Mouse (Mus musculus): ENCODE data around the gene Mrpl49.
A peak's percentile ranks its signal among the peaks of the same experiment; 100 is the strongest.

Mrpl49 gene

DNA sequence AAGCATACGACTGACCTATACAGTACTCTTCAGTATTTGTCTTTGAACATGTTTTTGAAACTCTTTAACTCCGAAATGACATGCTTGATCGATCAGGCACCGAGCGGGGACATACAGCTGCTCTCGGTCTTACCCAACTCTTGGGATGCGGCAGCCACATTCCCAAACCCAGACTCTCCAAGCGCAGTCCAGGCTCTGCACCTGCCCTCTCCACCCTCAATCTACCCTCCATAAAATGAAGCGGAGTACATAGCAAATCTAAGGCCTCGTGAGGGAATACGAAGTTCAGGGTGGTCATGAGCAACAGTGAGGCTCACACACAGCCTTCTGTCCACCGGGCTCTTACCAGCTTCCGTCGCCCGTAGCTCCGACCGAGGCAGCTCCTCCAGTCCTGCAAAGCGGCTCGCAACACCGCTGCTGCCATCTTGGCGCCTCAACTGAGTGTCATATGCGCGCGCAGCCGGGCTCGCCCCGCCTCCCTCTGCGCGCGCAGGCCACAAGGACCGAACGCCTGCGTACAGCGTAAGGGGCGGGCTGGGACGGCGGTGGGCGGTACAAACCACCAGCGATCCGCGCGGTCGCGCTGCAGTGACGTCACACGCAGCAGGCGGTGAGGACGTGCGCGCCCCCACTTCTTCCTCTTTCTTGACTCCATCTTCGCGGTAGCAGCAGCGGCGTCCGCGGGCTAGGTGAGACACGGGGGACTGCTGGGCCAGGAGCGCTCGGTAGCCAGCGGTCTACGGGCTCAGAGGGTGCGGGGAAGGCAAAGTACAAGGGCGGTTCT is at the start of gene Mrpl49, which contains the start of gene Fau:
TSS of gene Mrpl49 (minus strand) at position 473 of the 784 bp plus-strand sequence.
TSS of gene Fau (plus strand) at position 532 of the 784 bp plus-strand sequence.
- DNase-seq: peak; percentile 98 to 99

DNA sequence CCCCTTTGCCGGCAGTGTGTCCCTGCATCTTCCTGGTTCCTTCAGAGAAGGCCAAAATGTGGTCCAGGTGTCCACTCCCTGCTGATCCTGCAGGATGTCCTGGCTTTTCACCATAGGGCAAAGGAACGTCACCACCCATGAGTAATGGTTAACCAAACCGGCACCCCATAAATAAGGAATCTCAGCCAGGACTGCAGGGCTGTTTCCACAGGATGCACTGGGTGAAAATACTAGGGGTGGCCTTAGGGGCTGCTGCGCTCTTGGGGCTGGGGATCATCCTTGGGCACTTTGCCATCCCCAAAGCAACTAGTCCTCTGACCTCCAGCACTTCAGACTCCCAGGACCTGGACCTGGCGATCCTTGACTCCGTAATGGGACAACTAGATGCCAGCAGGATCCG is 48.0 kb upstream of the Mrpl49 start, which contains the start of gene Naaladl1:
TSS of gene Naaladl1 (plus strand) at position 197 of the 400 bp plus-strand sequence.
- peak in 1 of 2 experiments; percentile 24 for DNase-seq

DNA sequence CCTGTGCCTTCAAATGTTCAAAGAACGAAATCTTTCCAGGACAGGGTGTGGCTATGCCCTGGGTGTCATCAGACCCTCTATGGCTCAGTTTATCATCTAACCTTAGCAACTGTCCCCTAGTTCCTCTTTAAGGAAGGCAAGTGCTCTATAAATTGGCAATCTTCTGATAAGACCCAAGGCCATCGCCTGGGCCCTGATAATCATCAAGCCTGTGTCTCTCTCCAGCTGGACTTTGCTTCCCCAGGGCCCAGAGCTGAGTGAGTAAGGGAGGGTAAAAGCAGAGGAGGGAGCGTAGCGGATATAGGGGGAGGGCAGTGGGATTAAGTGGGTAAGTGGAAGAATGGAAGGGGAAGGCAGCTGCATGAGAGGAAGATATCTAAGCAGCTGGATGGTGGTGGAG is 46.9 kb upstream of the Mrpl49 start:
- no peak for DNase-seq

DNA sequence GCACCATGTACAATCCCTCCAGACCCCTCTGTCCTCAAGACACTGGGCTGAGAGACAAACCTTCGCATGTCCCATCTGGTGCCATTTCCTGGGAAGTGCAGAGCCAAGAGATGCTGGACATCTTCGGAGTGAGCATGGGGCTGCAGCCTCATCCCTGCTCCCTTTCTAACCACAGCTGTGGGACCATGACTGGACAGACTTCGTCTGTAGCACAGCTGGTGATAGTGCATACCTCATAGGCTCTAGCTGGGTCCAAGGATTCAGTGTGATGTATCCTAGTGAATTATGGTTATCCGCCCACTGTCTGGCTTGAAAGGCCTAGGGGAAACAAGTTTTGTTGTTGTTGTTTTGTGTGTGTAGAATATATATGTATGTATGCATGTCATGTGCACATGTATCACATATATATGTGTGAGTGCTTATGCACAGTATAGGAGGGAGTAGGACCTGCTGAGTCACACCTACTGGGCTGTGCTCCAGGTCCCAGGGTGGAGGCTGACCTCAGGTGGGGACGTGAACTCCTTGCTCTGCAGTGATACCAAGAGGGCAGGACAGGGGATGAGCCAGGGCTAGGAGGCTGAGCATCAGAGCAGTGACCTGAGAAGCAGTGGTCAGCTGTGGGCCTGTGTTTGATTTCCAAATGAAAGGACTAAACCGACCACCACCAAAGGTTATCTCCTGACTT is 44.7 kb upstream of the Mrpl49 start:
- DNase-seq: no peak

DNA sequence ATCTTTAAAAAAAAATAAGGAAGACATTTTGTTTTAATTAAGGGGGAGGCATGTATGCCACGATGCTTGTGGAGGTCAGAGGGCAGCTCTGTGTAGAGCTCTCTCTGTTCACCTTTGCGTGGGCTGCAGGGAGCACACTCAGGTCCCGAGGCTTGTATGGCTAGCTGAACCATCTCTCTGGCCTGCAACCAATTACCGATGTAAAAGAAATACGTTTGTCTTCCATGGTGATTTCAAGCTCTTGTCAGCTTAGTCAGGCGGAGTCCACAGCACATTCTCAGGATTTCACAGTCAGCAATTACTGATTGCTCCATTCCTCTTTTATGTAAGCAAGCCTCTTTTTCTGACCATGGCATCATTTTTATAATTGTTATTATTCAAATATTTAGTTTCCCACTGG is 43.6 kb upstream of the Mrpl49 start:
- DNase-seq: no peak

DNA sequence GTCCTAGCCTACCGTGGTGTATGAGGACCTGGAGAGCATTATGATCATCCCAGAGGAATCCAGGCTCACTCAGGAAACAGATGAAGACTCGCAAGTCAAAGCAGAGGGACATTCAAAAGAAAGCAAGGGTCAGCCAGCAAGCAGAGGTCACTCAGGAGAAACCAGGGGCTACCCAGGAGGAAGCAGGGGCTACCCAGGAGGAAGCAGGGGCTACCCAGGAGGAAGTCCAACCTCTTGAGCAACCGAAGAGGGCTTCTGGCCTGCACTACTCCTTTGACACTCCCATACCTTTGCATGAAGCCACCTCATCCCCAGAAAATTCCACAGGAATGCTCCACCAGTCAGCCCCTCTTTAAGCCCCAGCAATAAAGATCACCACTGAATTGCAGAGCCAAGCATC is 40.3 kb upstream of the Mrpl49 start:
- no peak for DNase-seq

DNA sequence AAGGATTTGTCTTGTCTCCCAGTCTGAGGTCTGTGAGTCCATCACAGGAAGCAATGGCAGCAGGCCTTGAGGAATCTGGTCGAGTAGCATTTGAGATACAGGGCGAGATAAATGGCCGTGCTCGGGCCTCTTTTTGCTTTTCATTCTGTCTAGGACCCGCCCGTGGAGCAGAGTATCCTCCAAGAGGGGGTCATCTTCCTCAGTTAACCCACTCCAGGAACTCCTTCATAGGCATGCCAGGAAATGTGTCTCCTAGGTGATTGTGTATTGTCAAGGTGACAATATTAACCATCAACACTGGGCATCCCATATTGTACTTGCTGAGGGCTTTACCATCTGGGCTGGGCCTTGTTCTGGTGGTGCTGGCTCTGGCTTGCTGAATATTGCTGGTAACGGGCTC is 36.5 kb upstream of the Mrpl49 start, which contains the start of gene AC131692.1:
TSS of gene AC131692.1 (plus strand) at position 301 of the 400 bp plus-strand sequence.
- no peak for DNase-seq

DNA sequence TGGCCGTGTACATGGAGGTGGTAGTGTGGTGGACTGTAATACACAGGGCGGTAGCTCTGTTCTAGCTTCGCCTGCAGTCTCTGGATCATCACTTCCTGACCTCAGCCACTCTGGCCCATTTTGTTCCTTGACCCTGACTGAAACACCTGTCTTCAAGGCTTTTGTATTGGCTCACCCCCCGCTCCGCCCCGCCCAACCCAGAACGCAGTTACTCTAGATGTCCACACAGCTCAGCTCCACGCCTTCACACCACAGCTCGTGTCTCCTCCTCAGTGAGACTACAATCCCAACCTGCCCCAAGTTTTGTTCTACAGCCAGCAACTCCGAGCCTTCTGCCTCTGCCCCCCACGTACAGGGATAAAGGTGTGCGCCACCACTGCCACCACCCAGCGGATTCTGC is 31.3 kb upstream of the Mrpl49 start:
- DNase-seq: no peak

DNA sequence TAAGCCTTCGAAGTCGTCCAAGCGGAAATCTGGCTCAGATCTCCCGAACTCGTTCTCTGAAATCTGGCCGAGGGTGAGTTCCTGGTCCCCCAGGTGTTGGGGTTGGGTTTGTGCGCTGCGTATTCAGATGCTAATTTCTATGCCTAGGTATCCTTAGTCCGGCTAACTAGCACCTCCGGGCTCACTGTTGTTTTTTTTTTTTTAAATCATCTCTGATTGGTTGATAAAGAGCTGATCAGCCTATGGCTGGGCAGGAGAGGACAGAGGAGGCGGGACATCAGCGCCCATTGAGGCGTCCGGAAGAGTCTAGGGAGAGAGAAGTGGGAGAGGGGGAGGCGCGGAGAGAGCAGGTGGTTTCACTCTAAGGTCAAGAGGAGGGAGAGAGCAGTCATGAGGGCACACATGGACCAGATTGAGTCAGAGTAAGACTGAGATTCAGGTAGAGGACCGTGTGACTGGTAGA is 27.9 kb upstream of the Mrpl49 start:
- DNase-seq: peak in 1 of 2 experiments; percentile 53

DNA sequence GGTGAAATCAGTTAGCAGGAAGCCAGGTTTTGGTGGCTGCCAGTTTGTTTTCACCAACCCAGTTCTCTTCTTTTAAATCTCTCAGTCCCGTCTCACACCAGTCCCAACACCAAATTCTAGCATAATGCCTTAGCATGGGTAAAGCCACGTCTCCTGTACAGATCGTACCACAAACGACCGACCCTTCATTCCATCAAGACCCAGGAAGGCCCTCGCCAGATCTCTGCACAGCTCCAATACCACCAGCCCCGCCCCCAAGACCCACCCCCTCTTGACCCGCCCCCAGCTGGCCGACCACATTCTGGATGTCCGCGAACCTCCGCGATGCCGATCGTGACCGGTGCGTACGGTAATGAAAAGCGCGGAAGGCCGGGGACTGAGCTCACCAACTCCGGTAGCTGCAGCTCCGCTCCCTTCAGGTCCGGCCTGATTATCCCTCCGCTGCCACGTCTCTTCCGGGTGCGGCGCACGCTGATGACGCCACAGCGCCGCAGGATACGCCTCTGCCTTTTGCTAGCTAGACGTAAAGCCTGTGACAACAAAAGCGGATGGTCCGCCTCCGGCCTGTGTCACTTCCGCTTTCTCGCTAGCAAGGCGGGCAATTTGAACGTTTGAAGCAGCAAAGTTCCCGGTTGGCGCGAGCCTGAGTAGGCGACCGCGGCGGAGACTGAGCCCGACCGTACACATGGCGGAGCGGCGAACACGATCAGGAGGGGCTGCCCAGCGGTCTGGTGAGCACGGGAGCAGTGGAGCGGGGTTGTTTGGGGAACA is 27.1 kb upstream of the Mrpl49 start, which contains the start of the genes Zfpl1 and Cdca5:
TSS of gene Zfpl1 (minus strand) at position 479 of the 771 bp plus-strand sequence.
TSS of gene Cdca5 (plus strand) at position 506 of the 771 bp plus-strand sequence.
- peak; percentile 97 for DNase-seq

DNA sequence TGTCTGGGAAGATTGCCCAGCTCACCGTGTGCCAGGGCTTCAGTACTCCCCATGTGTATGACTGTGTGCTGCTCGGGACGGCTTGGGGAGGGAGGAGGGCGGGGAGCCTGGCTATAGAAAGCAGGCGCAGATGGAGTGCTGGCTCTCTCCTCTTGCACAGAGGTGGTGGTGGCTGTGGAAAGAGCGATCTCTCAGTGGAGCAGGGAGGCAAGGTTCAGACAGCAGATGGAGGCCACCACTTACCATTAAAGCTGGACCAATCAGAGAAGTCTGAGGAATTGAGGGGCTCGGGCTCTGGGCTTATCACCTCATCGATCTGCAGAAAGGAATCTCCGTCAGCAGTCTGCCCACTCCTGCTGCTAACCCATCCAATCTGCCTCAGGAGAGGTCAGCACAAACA is 24.6 kb upstream of the Mrpl49 start, which contains the start of gene Gm28374:
TSS of gene Gm28374 (minus strand) at position 101 of the 400 bp plus-strand sequence.
- DNase-seq: no peak

DNA sequence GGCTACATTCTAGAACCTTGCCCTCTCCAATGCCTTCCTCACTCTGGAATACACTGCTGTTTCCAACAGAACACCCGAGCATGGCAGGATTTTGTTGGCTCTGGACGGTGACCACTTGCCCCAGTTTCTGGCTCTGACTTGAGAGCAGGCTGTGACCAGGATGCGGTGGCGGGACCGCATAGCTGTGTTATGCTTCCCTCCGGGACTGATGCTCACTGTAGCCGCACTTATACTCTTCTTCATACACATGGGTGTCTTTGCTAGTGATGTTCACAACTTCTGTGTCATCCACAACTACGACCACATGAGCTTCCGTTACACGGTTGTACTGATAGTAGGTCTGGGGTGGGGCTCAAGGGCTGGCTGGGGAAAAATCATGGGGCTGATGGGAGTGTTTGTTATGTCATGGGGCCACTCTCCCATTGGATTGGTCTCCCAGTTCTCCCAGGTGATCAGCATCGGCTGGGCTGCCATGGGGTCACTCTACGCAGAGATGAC is 22.4 kb upstream of the Mrpl49 start, which contains the start of gene Tmem262:
TSS of gene Tmem262 (plus strand) at position 51 of the 498 bp plus-strand sequence.
- DNase-seq: no peak

DNA sequence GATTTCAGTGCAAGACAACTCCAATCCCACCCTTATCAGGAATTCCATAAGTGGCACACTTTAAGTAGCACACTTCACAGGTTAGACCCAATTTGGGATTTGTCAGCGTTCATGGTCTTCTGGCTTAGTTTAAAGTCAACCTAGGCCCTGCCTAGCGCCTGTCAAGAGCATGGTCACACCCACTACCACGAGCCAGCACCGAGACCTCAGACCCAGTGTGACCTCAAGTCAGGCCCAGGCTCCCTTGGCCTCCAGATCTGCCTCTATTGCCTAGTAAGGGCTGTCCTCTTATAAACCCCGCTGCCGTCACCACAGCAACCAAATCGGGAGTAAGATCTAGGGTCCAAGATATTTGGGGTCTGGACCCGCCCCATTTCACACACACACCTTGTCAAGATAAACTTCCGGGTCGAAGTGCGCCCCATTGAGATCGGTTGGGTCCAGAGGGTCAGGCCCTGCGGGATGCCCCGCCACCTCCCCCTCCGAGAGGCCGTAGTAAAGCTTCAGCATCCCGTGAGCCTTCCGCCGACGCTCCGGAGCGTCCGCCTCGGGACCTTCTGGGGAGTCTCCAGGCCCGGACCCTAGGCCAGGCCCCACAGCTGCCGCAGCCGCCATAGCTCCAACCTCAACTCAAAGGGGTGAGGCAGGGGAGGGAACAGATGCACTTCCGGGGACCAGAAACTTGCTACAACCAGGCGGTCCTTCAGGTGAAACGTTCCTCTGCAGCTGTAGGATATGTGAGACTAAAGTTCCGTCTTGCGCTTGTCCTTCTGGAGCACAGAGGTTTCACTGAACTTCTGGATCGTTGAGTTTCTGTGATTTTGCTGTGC is 19.2 kb upstream of the Mrpl49 start, which contains the start of gene Vps51:
TSS of gene Vps51 (minus strand) at position 668 of the 830 bp plus-strand sequence.
- DNase-seq: peak; percentile 88 to 93

DNA sequence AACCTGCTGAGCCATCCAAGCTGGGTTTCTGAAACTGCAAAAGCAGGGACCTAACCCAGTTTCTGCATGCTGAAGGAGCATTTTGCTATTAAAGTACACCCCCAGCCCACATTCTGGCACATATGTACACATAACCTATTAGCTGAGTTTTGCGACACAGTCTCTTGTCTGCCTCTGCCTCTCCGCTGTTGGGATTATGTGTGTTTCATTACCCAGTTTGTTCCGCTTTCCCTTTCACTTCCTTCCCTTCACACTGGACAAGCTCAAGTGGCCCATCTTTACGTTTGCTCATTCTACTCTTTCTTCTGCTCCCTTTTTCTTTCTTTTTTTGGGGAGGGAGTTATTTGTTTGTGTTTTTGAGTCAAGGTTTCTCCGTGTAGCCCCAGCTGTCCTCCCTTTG is 16.3 kb upstream of the Mrpl49 start:
- no peak for DNase-seq

DNA sequence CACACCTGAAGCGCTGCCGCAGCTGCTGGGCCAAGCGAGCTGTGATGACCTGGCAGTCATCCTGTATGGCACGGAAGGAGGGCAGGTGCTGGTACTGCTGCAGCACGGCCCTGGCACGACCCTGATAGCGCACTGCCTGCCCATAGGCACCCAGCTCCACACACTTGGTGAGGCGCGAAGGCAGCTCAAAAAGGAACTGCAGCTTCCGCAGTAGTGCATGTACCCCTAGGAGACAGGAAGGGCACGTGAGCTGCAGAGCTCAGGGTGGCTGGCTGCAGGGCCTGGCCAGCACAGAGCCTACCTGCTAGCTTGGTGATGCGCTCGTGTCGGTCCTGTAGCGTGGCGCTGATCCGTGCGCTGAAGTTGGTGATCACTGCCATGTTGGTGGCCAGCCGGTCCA is 13.7 kb upstream of the Mrpl49 start:
- no peak for DNase-seq

DNA sequence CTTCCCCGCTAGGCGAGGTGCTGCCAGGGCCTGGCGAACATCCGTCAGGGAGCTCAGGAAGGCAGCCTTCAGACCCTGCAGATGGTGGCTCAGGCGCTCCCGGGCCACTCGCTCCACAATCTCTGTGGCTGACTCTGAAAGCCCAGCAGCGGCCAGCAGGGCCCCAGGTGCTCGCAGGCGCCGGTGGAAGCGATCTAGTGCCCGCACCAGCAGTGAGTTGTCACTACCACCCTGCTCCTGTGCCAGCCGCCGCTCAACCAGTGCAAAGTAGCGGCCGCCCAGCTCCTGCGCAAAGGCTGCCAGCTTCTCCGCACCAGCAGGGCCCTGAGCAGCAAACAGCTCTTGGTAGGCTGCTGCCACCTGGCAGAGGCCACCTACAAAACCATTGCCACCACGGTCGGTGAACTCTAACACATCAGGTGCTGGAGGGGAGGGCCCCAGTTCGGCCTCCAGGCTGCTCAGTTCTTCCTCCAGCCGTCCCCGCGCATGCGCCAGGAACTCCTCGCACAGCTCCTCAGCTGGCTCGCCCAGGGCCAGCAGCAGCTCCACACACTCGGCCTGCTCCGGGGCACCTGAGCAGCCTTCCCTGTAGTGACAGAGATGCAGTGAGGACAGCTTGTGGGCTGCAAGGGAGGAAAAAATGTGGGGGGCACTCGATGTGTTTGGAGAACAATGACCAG is 13.1 kb upstream of the Mrpl49 start:
- no peak for DNase-seq

DNA sequence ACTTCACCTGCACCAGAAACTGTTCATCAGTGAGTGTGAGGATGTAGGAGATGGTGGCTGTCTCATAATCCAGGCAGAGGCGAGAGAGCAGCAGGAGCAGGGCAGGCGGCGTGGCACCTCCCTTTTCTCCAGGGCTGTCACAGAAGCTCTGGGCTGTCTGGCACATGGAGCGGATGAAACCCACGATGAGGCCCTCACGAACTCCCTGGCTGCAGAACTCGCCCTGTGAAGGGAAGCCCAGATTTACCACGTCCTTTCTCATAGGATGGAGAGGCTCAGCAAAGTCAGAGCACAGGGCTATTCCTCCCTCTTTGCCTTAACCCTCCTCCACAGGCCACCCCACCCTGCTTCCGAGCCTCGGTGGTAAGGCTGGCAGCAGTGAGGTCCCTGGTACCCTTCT is 12.3 kb upstream of the Mrpl49 start:
- no peak for DNase-seq

DNA sequence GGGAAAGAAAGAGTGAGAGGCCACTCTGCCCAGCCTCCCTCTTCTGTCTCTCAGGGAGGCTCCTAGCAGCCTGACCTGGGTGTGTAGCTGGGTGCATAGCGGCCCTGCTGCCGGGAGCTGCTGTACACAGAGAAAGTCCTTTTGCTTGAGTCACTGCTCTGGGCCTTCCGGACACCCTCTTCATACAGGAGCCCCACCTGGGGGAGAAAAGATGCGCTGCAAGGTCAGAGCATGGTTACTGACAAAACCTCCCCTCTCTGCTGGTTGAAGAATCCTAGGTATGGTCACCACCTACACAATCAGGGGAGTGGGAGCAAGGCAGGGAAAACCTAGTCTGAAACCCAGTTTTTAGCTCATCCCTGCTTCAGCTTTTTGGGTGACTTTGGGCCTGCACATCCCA is 11.4 kb upstream of the Mrpl49 start:
- no peak for DNase-seq

DNA sequence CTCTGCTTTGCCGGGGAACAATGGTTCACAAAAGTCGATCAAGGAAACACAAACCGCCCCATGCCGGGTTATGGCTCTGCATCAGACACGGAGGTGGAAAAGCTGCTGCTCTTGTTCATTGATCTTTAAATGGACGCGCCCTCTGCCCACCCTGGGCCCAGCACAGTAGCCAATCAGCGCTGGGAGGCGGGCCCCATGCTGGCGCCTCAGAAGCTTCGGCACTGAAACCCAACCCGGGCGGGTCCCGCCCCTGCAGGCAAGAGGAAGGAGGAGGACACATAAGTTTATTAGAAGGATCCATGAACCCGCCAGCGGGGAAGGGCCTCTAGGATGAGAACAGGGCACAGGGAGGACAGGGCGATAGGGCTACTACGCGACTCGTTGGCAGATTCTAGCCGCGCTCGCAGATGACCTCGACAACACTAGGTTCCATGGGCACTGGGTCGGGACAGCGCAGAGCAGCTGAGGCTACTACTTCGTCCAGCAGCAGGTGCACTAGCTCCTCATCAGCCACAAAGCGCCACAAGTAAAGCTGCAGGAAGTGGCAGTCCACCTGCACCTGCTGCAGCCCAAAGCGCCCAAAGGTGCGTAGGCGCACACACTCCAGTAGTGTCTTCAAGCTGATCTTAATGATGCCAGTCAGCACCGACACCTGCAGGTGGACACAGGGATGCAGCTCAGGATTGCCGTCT is 10.3 kb upstream of the Mrpl49 start, which contains the start of gene Tm7sf2:
TSS of gene Tm7sf2 (minus strand) at position 650 of the 692 bp plus-strand sequence.
- DNase-seq: peak; percentile 93 to 94
